Mouse (Mus musculus): ENCODE data around the gene Adtrp.

Gene Adtrp

GRCm38 (mm10) chr13:41828296-41828754 lies 19.2 kb downstream of the Adtrp start:
- DNase-seq (ENCODE audit: inconsistent ontology term) = no peak

- DNase-seq (ENCODE audit: inconsistent ontology term) = no peak
Observed at GRCm38 (mm10) chr13:41827581-41827980, 19.9 kb downstream of the Adtrp start.

GRCm38 (mm10) chr13:41825379-41825966 lies 22.0 kb downstream of the Adtrp start:
- no peak for DNase-seq (ENCODE audit: inconsistent ontology term)

- peak; percentile 8 for DNase-seq (ENCODE audit: inconsistent ontology term)
Observed at GRCm38 (mm10) chr13:41823077-41823476, 24.4 kb downstream of the Adtrp start.

- DNase-seq (ENCODE audit: inconsistent ontology term) = no peak
Observed at GRCm38 (mm10) chr13:41822617-41823016, 24.9 kb downstream of the Adtrp start.

GRCm38 (mm10) chr13:41822091-41822490 lies 25.4 kb downstream of the Adtrp start:
- DNase-seq (ENCODE audit: inconsistent ontology term) = no peak

GRCm38 (mm10) chr13:41820947-41821346 lies 26.5 kb downstream of the Adtrp start:
- no peak for DNase-seq (ENCODE audit: inconsistent ontology term)

- DNase-seq (ENCODE audit: inconsistent ontology term) = no peak
Observed at GRCm38 (mm10) chr13:41819918-41820317, 27.6 kb downstream of the Adtrp start.

GRCm38 (mm10) chr13:41819484-41819883 lies 28.0 kb downstream of the Adtrp start:
- no peak for DNase-seq (ENCODE audit: inconsistent ontology term)

- no peak for DNase-seq (ENCODE audit: inconsistent ontology term)
Observed at GRCm38 (mm10) chr13:41817583-41817982, 29.9 kb downstream of the Adtrp start.

- no peak for DNase-seq (ENCODE audit: inconsistent ontology term)
Observed at GRCm38 (mm10) chr13:41816643-41817042, 30.8 kb downstream of the Adtrp start.

GRCm38 (mm10) chr13:41810776-41811175 lies 36.7 kb downstream of the Adtrp start:
- DNase-seq (ENCODE audit: inconsistent ontology term) = no peak

- no peak for DNase-seq (ENCODE audit: inconsistent ontology term)
Observed at GRCm38 (mm10) chr13:41807815-41808214, 39.7 kb downstream of the Adtrp start.

GRCm38 (mm10) chr13:41807300-41807699 lies 40.2 kb downstream of the Adtrp start:
- DNase-seq (ENCODE audit: inconsistent ontology term) = no peak

- DNase-seq (ENCODE audit: inconsistent ontology term) = no peak
Observed at GRCm38 (mm10) chr13:41805138-41805820, 42.2 kb downstream of the Adtrp start.

GRCm38 (mm10) chr13:41803656-41804265 lies 43.7 kb downstream of the Adtrp start:
- DNase-seq (ENCODE audit: inconsistent ontology term) = no peak

- DNase-seq (ENCODE audit: inconsistent ontology term) = peak; percentile 81
Observed at GRCm38 (mm10) chr13:41801177-41801636, 46.3 kb downstream of the Adtrp start.

- DNase-seq (ENCODE audit: inconsistent ontology term) = no peak
Observed at GRCm38 (mm10) chr13:41792849-41793248, 54.6 kb downstream of the Adtrp start.

- DNase-seq (ENCODE audit: inconsistent ontology term) = no peak
Observed at GRCm38 (mm10) chr13:41787863-41788536, 59.5 kb downstream of the Adtrp start.

GRCm38 (mm10) chr13:41786640-41787039 lies 60.8 kb downstream of the Adtrp start:
- DNase-seq (ENCODE audit: inconsistent ontology term) = no peak

GRCm38 (mm10) chr13:41784889-41785701 lies 62.4 kb downstream of the Adtrp start:
- no peak for DNase-seq (ENCODE audit: inconsistent ontology term)
